Mouse (Mus musculus) kidney, embryonic 15.5 days (tissue): ENCODE measurements around the gene Gtpbp8. TPM values are rescaled to one million over a fixed set of nuclear protein-coding genes. Genes with fewer than 3 reads are reported as not detected.
A peak's percentile ranks its signal among the peaks of the same experiment; 100 is the strongest.

Experiments used
- ATAC-seq: fragments of 200-750 bp; cut with Nextera tagmentation; replicated peaks from 2 replicates; pipeline ENCODE4 v1.8.0; 2017; ENCODE audit warnings: moderate TSS enrichment; ENCODE audit not compliant: low FRiP score
- H3K27ac ChIP-seq: fragments of 300-500 bp; sonication (generic); 2 replicates; pipeline ENCODE4 v1.5.1; 2015; ENCODE audit warnings: mild to moderate bottlenecking, inconsistent platforms
- H3K27me3 ChIP-seq: fragments of 300-500 bp; sonication (generic); 2 replicates; pipeline ENCODE4 v1.6.1; 2015; ENCODE audit warnings: inconsistent platforms
- H3K36me3 ChIP-seq: fragments of 300-500 bp; sonication (generic); 2 replicates; pipeline ENCODE4 v1.6.1; 2015; ENCODE audit warnings: inconsistent platforms
- H3K4me1 ChIP-seq: fragments of 300-500 bp; sonication (generic); 2 replicates; pipeline ENCODE4 v1.6.1; 2015; ENCODE audit warnings: inconsistent platforms
- H3K4me2 ChIP-seq: fragments of 300-500 bp; sonication (generic); 2 replicates; pipeline ENCODE4 v1.6.1; 2015; ENCODE audit warnings: moderate library complexity, mild to moderate bottlenecking, inconsistent platforms
- H3K4me3 ChIP-seq: fragments of 300-500 bp; sonication (generic); replicated peaks from 2 replicates; pipeline ENCODE4 v1.5.1; 2015; ENCODE audit warnings: mild to moderate bottlenecking, inconsistent platforms
- H3K9ac ChIP-seq: fragments of 300-500 bp; sonication (generic); 2 replicates; pipeline ENCODE4 v1.6.1; 2015; ENCODE audit warnings: mild to moderate bottlenecking, inconsistent platforms
- H3K9me3 ChIP-seq: fragments of 300-500 bp; sonication (generic); replicated peaks from 2 replicates; pipeline ENCODE4 v1.6.1; 2016; ENCODE audit warnings: inconsistent platforms
- WGBS: fragments of 180-500 bp; shearing (Covaris S2); methylation state at CpG from one replicate; pipeline ENCODE4 v1.1.7; 2015; ENCODE audit warnings: mixed read lengths; 5-methylcytosine and 5-hydroxymethylcytosine counted together
- polyA plus RNA-seq: library from polyadenylated mRNA; unstranded; fragments of >200 nt; fragmentation: Nextera tagmentation; extraction: Ambion mirVana; gene quantifications from 2 replicates; pipeline ENCODE4 v1.2.1, GENCODE M21; 2015

Gtpbp8 gene
- polyA plus RNA-seq, 1 experiment from 2014 or later, result 32.8 TPM

DNA sequence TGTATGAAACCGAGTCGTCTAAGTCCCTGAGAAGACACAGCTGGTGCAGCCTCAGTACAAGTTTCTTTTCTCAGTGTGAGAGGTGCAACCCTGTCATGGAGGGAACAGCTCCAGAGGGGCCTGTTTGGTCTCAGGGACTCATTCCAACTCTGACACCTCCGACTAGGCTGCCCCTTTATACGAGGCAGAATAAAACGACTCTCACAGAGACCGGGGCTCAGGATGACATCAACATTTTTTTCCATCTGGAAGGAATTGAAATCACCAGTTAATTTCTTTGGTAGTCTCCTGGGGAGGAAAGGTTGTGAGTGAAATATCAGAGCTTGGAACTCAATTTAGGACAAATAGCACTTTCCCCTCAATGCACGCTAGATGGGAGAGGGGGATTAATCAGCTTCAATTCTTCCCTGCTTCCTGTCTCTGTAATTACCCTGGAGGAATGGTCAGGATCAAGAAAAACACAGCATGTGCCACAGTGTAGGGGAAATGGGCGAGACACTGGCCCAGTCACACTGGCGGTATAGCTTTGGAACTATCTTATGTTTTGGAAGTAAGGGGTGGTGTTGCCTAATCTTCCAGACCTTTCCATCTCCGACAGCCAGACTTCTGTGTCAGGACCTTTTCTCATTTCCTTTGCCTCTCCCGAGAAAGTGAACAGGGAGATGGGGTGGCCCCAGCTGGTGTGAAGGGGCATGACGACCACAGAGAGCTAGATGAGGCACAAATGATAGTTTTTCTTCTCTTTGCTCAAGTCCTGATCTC, 50.1 kb downstream of the Gtpbp8 start:
- H3K4me2 ChIP-seq, result no peak overlapping the region
- peak overlapping the region; percentile 83 for H3K27ac ChIP-seq
- H3K4me3 ChIP-seq, result no peak overlapping the region
- H3K9ac ChIP-seq, result no peak overlapping the region
- 24% methylated on average over 12 of the region's 12 CpGs for WGBS
- H3K9me3 ChIP-seq, result no peaks in the 10 kb centered on the region
- H3K4me1 ChIP-seq, result peaks cover 18% of the 10 kb centered on the region
- no peaks in the 10 kb centered on the region for H3K36me3 ChIP-seq
- H3K27me3 ChIP-seq, result no peaks in the 10 kb centered on the region
- ATAC-seq, result peak; percentile 97

DNA sequence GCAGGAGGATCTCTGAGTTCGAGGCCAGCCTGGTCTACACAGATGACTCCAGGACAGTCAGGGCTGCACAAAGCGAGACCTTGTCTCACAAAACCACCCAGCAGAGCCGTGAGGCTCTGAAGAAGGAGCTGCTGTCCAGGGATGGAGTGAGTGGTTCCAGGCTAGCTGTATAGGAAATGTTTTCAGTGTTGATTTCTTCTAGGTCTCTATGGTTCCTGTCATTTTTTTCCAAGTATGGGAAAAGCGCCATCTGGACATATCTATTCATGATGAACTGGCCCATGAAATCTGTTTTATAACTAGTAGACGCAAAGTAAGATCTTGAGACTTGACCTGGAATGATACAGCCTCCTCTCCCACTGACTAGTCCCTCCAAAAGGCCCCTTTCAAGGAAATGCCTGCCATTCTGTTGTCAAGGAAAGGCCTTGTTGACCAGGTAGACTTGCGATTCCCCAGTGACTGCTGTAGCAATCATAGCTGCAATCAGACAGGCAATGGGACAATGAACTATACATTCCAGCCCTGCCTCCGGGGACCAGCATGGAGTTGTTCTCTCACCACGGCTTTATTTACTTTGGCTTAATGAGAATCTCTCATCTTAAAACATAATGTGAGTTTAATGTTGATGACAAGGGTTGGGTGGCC, 50.8 kb downstream of the Gtpbp8 start:
- Histone ChIP-seq H3K9me3 (no peaks in the 10 kb centered on the region), H3K4me1 (peaks cover 18% of the 10 kb centered on the region), H3K4me2 (no peak overlapping the region), H3K27ac (peak overlapping the region; percentile 83), H3K27me3 (no peaks in the 10 kb centered on the region), H3K36me3 (no peaks in the 10 kb centered on the region), H3K9ac (no peak overlapping the region), H3K4me3 (no peak overlapping the region)
- peak; percentile 57 for ATAC-seq
- 58% methylated on average over 8 of the region's 8 CpGs for WGBS

DNA sequence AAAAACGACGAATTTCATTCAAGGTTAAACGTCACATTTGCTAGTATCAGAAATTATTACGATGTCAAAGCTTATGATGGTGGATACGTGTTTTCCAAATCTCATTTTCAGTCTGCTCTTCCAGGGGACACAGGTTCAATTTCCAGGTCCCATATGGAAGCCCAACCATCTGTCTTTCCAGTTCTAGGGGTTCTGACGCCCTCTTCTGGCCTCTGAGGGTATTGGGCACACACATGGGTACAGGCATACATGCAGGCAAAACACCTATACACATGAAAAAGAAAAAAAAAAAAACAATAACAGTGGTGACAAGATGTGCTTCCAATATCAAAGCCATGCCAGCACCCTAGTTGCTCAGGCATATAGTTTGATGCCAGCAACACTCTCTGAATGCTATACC, 52.5 kb downstream of the Gtpbp8 start:
- no peaks in the 10 kb centered on the region for H3K27me3 ChIP-seq
- peaks cover 22% of the 10 kb centered on the region for H3K4me1 ChIP-seq
- no peak overlapping the region for H3K9ac ChIP-seq
- no peaks in the 10 kb centered on the region for H3K36me3 ChIP-seq
- ATAC-seq, result no peak
- H3K27ac ChIP-seq, result no peak overlapping the region; the same call in 1 of the 2 replicates
- H3K4me2 ChIP-seq, result no peak overlapping the region
- WGBS, result 80% methylated on average over 6 of the region's 6 CpGs
- no peak overlapping the region for H3K4me3 ChIP-seq
- H3K9me3 ChIP-seq, result no peaks in the 10 kb centered on the region

DNA sequence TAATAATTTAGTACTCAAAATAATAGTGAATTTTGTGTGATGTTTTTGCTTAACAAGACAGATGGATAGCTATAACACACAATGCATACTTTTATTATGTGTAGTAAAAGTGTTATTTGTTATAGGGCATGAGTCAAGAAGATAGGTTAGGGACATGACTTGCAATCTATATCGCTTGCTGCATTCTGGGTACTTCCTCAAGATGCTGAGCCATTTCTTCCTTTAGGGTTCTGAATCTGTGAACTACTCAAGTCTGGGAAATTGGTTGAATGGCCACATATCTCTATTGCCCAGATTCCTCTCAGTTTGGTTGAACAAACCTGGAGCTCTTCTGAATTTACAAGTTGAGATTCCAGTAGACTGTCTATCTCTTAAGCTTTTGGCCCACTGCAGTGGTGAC, 53.6 kb downstream of the Gtpbp8 start:
- H3K27me3 ChIP-seq, result no peaks in the 10 kb centered on the region
- H3K4me2 ChIP-seq, result no peak overlapping the region
- peaks cover 33% of the 10 kb centered on the region for H3K4me1 ChIP-seq
- H3K4me3 ChIP-seq, result no peak overlapping the region
- no peak overlapping the region for H3K9ac ChIP-seq
- H3K9me3 ChIP-seq, result no peaks in the 10 kb centered on the region
- 100% methylated on average over 1 of the region's 1 CpGs for WGBS
- no peaks in the 10 kb centered on the region for H3K36me3 ChIP-seq
- no peak overlapping the region for H3K27ac ChIP-seq
- ATAC-seq, result no peak

DNA sequence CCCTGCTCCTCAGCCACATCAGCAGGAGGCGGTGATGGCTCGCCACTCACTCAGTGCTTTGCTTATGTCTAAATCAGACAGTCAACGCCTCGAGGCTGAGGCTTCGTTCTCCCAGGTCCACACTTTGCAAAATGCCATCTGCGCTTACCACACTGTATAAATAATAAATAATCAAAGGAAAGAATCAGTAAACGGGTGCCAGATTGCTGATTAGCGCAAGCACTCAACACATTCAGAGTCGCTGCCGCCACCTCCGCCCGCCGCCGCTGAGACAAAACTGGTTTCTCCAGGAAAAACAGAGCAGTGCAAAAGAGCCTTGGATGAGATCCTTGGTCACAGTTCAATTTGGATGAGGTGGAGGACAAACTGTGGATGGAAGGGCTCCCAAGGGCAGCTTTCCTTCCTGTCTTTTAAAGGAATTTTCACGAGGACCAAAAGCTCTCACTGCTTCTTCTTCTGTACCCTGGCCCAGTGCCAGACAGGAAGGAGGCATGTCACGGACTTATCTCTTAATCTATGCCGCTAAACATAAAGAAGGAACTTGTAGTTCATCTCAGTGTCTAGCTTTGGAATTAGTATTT, 54.5 kb downstream of the Gtpbp8 start:
- Histone ChIP-seq H3K27me3 (no peaks in the 10 kb centered on the region), H3K4me2 (peak overlapping the region; percentile 27; the same call in 1 of the 2 replicates), H3K36me3 (no peaks in the 10 kb centered on the region), H3K4me1 (peaks cover 42% of the 10 kb centered on the region), H3K27ac (peak overlapping the region; percentile 72), H3K4me3 (no peak overlapping the region), H3K9ac (no peak overlapping the region), H3K9me3 (no peaks in the 10 kb centered on the region)
- WGBS, result 62% methylated on average over 17 of the region's 17 CpGs
- no peak for ATAC-seq

DNA sequence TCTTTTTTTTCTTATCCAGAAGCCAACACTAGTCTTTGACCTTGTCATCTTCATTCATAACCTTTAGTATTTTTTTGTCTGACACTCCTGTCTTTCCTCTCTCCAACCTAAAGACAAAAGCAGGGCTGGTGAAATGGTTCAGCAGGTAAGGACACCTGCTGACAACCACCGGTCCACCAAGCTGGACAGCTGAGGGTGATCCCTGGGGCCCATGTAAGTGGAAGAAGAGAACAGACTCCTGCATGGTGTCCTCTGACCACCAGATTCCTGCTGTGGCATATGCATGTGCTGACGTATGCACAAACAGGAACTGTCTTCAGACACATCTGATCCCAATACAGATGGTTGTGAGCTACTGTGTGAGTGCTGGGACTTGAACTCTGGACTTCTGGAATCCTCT, 55.1 kb downstream of the Gtpbp8 start:
- peaks cover 38% of the 10 kb centered on the region for H3K4me1 ChIP-seq
- 0 out of 2 replicates have a peak overlapping the region, but pooled peaks have one; percentile 72 for H3K27ac ChIP-seq
- no peaks in the 10 kb centered on the region for H3K9me3 ChIP-seq
- H3K4me3 ChIP-seq, result no peak overlapping the region
- no peak overlapping the region for H3K9ac ChIP-seq
- H3K4me2 ChIP-seq, result no peak overlapping the region
- H3K27me3 ChIP-seq, result no peaks in the 10 kb centered on the region
- 73% methylated on average over 2 of the region's 2 CpGs for WGBS
- no peak for ATAC-seq
- no peaks in the 10 kb centered on the region for H3K36me3 ChIP-seq

DNA sequence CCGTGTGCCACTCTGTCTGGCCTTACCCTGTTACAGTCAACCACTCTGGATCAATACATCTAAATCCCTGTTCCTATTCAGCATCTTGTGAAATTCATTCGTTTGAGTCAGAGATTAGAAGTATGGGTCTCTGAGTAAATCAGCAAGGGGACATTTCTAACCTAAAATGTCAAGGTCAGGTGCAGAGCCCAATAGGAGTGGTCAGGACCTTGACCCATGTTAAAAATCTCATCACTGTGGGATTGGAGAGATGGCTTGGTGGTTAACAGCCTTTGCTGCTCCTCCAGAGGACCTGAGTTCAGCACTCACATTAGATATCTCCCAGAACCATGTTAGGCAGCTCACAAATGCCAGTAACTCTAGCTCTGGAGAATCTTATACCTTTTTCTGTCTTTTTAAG, 55.7 kb downstream of the Gtpbp8 start:
- Histone ChIP-seq H3K9ac (no peak overlapping the region), H3K4me2 (no peak overlapping the region), H3K27ac (no peak overlapping the region), H3K36me3 (no peaks in the 10 kb centered on the region), H3K9me3 (no peaks in the 10 kb centered on the region), H3K4me3 (no peak overlapping the region), H3K4me1 (peaks cover 34% of the 10 kb centered on the region), H3K27me3 (no peaks in the 10 kb centered on the region)
- WGBS, result 85% methylated on average over 2 of the region's 2 CpGs
- ATAC-seq, result no peak

DNA sequence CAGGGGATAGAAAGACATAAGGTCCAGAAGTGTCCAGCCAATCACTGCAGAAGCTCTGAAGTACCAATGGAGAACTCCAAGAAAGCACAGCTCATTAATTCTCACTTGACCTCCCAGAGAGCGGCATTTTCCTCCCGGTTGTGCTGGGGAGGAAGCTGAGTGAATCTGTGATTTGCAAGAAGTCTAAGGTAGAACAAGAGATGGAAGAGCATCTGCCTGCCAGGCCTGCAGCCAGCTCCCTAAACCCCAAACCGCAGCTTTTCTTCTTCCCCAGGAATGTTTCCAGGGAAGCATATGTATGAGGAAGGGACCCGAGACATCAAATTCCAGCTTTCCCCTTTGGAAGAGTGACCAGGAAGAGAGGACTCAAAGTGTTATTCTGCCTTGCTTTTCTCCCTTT, 57.7 kb downstream of the Gtpbp8 start:
- Histone ChIP-seq H3K36me3 (no peaks in the 10 kb centered on the region), H3K9me3 (no peaks in the 10 kb centered on the region), H3K4me3 (peak overlapping the region; percentile 22; the same call in 1 of the 2 replicates), H3K9ac (no peak overlapping the region), H3K27ac (peak overlapping the region; percentile 81), H3K27me3 (no peaks in the 10 kb centered on the region), H3K4me1 (peaks cover 42% of the 10 kb centered on the region), H3K4me2 (peak overlapping the region; percentile 50)
- WGBS, result 6% methylated on average over 4 of the region's 4 CpGs
- peak; percentile 59; the same call in 1 of the 2 replicates for ATAC-seq

DNA sequence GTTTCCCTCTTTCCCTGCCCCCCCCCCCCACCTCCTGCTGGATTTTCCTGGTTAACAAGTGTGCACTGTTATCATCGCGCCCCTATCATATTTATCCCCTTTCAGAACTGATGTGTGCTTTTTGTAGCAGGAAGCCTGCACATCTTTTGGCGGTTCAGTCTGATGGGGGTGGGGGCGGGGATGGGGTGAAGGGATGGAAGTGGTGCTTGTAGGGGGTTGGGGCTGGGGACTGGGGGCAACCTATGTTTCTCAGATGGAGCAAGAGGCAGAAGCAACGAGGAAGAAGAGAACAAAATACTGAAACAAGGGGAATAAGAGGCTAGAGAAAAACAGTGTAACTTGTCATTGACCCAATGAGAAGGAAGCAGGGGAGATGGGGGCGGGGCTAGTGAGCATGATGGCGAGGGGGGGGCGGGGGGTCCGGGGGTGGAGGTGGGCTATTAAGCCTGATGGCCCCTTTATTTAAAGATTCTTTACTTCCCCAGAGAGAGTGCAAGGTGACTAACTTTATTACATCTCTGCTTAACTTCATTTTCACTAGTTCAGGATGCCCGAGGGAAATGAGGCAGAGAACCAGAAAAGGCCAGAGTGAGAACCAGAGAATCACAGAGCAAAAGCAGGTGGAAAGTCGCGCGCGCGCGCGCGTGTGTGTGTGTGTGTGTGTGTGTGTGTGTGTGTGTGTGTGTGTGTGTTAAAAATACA, 58.3 kb downstream of the Gtpbp8 start:
- Histone ChIP-seq H3K9me3 (no peaks in the 10 kb centered on the region), H3K4me1 (peaks cover 42% of the 10 kb centered on the region), H3K4me3 (peak overlapping the region; percentile 22), H3K36me3 (no peaks in the 10 kb centered on the region), H3K27me3 (no peaks in the 10 kb centered on the region), H3K9ac (no peak overlapping the region), H3K27ac (peak overlapping the region; percentile 81), H3K4me2 (peak overlapping the region; percentile 50)
- peak; percentile 20 for ATAC-seq
- WGBS, result 3% methylated on average over 18 of the region's 18 CpGs

DNA sequence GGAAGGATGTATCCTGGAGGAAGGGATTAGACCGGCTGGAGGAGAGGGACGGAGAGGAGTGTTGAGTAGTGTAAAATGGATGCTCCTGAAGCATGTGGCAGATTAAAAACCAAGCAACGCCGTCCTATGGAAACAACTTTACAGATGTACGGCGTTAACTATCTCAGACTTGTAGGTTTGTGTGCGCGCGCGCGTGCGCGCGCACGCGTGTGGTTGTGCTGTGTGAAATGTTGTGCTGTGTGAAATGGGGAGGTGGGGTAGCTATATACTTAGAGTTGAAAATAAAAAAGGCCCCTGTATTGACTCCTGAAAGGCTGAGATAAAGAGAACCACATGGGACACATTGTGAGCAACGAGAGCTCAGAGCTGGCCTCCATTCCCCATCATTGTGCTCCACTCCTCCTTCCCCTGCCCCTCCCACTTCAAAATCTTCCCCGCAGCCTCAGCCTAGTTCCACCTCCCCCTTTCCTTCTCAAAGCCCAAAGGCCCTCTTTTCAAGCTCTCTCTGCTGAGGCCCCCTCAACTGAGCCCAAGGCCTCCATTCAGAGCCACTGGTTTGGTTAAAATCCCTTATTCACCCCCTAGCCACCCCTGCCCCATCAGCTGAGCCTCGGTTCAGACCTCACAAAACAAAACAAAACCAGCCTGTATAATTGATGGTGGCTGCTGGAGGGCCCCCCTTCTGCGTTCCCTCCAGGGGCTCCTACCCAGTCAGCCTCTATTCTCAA, 59.0 kb downstream of the Gtpbp8 start:
- Histone ChIP-seq H3K4me3 (peak overlapping the region; percentile 22; the same call in 1 of the 2 replicates), H3K4me2 (peak overlapping the region; percentile 50), H3K27me3 (no peaks in the 10 kb centered on the region), H3K9me3 (no peaks in the 10 kb centered on the region), H3K9ac (no peak overlapping the region), H3K27ac (peak overlapping the region; percentile 81), H3K4me1 (peaks cover 42% of the 10 kb centered on the region), H3K36me3 (no peaks in the 10 kb centered on the region)
- 56% methylated on average over 20 of the region's 20 CpGs for WGBS
- peak; percentile 73 for ATAC-seq
